Mouse (Mus musculus): ENCODE results near the gene Wars2. TPM values are rescaled to one million over a fixed set of nuclear protein-coding genes. Genes with fewer than 3 reads are reported as not detected.
A peak's percentile ranks its signal among the peaks of the same experiment; 100 is the strongest.

The Wars2 gene
- polyA plus RNA-seq, 1 experiment from 2014 or later = 4.2 TPM

- no peak for TF ChIP-seq EP300 (IDR thresholded peaks at IDR 0.05)
- TF ChIP-seq CTCF (IDR thresholded peaks at IDR 0.05) = no peak
- no peak overlapping the region for H3K27ac ChIP-seq (ENCODE audit: low read length)
- no peak overlapping the region for H3K9ac ChIP-seq (replicated peaks; ENCODE audit: low read depth)
- no peak overlapping the region for H3K4me3 ChIP-seq (ENCODE audit: low read depth, low read length)
- H3K27me3 ChIP-seq (replicated peaks; ENCODE audit: insufficient read depth, low read length) = peaks cover 76% of the 10 kb centered on the region
- ATAC-seq (no peak), DNase-seq (ENCODE audit: low spot score) (no peak)
- H3K4me1 ChIP-seq (ENCODE audit: insufficient read depth, low read depth, low read length) = peaks cover 6% of the 10 kb centered on the region; the same call in 1 of the 2 replicates
- H3K36me3 ChIP-seq (ENCODE audit: insufficient read depth, low read length) = no peaks in the 10 kb centered on the region
- no peaks in the 10 kb centered on the region for H3K9me3 ChIP-seq (ENCODE audit: low read length)
- no peak overlapping the region for H3K4me2 ChIP-seq (replicated peaks; ENCODE audit: low read depth, low read length)
- 3% methylated on average over 18 of the region's 18 CpGs for WGBS
Measured at GRCm38 (mm10) chr3:99235804-99236755, 95.2 kb downstream of the Wars2 start.

DNA sequence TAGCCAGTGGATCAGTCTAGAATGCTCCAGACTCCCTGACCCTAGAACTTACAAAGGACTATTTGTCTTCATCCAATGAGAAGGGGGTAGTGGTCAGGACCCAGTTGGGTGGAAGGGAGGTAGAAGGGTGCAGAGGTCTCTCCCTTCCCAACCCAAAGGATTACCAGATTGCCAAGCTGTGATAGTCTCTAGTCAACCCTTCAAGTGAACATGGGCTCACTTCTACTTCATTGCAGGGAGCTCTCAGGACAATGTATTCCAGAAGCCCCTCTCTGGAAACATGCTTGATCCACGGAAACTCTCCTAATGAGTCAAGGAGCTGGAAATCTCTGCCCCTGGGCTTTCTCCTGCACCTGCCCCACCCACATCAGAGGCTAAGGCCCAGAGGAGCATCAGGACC lies 97.8 kb downstream of the Wars2 start:
- Histone ChIP-seq H3K4me2 (replicated peaks; ENCODE audit: low read depth, low read length) (no peak overlapping the region), H3K27me3 (replicated peaks; ENCODE audit: insufficient read depth, low read length) (peaks cover 86% of the 10 kb centered on the region), H3K27ac (ENCODE audit: low read length) (no peak overlapping the region), H3K4me3 (ENCODE audit: low read depth, low read length) (no peak overlapping the region), H3K4me1 (ENCODE audit: insufficient read depth, low read depth, low read length) (peaks cover 9% of the 10 kb centered on the region; the same call in 1 of the 2 replicates), H3K36me3 (ENCODE audit: insufficient read depth, low read length) (no peaks in the 10 kb centered on the region), H3K9me3 (ENCODE audit: low read length) (no peaks in the 10 kb centered on the region), H3K9ac (replicated peaks; ENCODE audit: low read depth) (no peak overlapping the region)
- 18% methylated on average over 1 of the region's 1 CpGs for WGBS
- DNase-seq (ENCODE audit: low spot score) (no peak), ATAC-seq (no peak)
- TF ChIP-seq EP300 (IDR thresholded peaks at IDR 0.05) (no peak), CTCF (IDR thresholded peaks at IDR 0.05) (no peak)

- Histone ChIP-seq H3K4me1 (ENCODE audit: insufficient read depth, low read depth, low read length) (peaks cover 9% of the 10 kb centered on the region; the same call in 1 of the 2 replicates), H3K27ac (ENCODE audit: low read length) (no peak overlapping the region), H3K9ac (replicated peaks; ENCODE audit: low read depth) (no peak overlapping the region), H3K4me3 (ENCODE audit: low read depth, low read length) (no peak overlapping the region), H3K9me3 (ENCODE audit: low read length) (no peaks in the 10 kb centered on the region), H3K4me2 (replicated peaks; ENCODE audit: low read depth, low read length) (no peak overlapping the region), H3K27me3 (replicated peaks; ENCODE audit: insufficient read depth, low read length) (peaks cover 82% of the 10 kb centered on the region), H3K36me3 (ENCODE audit: insufficient read depth, low read length) (no peaks in the 10 kb centered on the region)
- ATAC-seq (no peak), DNase-seq (ENCODE audit: low spot score) (no peak)
- WGBS = 3% methylated on average over 20 of the region's 20 CpGs
- TF ChIP-seq CTCF (IDR thresholded peaks at IDR 0.05) (no peak), EP300 (IDR thresholded peaks at IDR 0.05) (no peak)
Measured at GRCm38 (mm10) chr3:99239301-99240045, 98.6 kb downstream of the Wars2 start.

- no peak within 1 kb of the TSS for H3K27ac ChIP-seq (ENCODE audit: low read length)
- no peaks in the 10 kb centered on the region for H3K9me3 ChIP-seq (ENCODE audit: low read length)
- H3K36me3 ChIP-seq (ENCODE audit: insufficient read depth, low read length) = no peaks in the 10 kb centered on the region
- ATAC-seq (no peak), DNase-seq (ENCODE audit: low spot score) (no peak)
- no peak for TF ChIP-seq CTCF (IDR thresholded peaks at IDR 0.05)
- TF ChIP-seq EP300 (IDR thresholded peaks at IDR 0.05) = no peak
- peak within 1 kb of the TSS; percentile 25; the same call in 1 of the 2 replicates for H3K4me3 ChIP-seq (ENCODE audit: low read depth, low read length)
- peaks cover 82% of the 10 kb centered on the region for H3K27me3 ChIP-seq (replicated peaks; ENCODE audit: insufficient read depth, low read length)
- peak within 1 kb of the TSS; percentile 34; the same call in 1 of the 2 replicates for H3K4me2 ChIP-seq (replicated peaks; ENCODE audit: low read depth, low read length)
- H3K9ac ChIP-seq (replicated peaks; ENCODE audit: low read depth) = no peak within 1 kb of the TSS
- WGBS = under 1% methylated on average over 17 of the region's 20 CpGs
- peaks cover 9% of the 10 kb centered on the region; the same call in 1 of the 2 replicates for H3K4me1 ChIP-seq (ENCODE audit: insufficient read depth, low read depth, low read length)
Measured at GRCm38 (mm10) chr3:99240213-99240720, 99.4 kb downstream of the Wars2 start, which contains the start of gene Tbx15. Gene Tbx15 (plus strand): TSS chr3:99240381.

DNA sequence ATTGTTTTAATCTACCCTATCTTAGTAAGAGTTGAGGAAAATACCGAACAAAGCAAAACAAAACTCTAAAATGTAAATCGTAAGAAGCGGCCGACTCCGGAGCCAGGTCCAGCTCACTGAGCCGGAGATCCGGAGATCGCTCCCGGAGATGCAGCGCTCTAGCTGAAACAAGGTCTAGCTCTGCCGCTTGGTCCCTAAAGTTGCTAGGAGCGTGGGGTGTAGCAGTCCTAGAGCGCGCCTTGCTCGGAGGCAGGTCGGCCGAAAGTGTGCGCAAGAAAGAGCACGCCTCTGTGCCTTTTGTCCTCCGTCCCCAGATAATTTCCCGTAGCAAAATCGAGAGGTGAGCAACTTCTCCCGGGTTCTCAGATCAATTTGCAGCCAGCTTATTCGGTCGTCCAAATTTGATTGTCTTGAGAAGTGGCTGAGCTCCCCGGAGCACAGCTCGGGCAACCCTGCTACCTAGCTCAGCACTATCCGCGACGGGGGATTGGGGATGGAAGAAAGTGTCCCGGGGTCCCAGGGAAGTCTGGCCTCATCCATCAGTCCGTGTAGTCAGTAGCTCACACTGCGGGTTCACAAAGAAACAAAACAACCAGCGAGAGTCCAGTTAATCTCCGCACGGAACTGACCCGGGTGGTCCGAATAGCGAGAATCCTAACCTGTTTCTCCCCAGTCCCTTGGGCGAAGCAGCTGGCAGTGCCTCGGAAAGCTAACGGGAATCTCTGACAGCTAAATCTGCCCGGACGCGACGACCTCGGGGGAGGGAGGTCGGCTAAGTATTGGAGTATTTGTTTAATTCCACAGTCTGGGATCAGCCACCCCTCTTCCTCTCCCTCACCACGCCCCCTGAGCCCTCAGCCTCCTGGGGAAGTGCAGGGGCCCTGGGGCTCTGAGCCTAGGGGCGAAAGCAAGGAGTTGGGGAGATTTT lies 100.2 kb downstream of the Wars2 start:
- Histone ChIP-seq H3K27ac (ENCODE audit: low read length) (no peak overlapping the region), H3K9me3 (ENCODE audit: low read length) (no peaks in the 10 kb centered on the region), H3K36me3 (ENCODE audit: insufficient read depth, low read length) (no peaks in the 10 kb centered on the region), H3K4me1 (ENCODE audit: insufficient read depth, low read depth, low read length) (peaks cover 9% of the 10 kb centered on the region; the same call in 1 of the 2 replicates), H3K4me2 (replicated peaks; ENCODE audit: low read depth, low read length) (peak overlapping the region; percentile 34; the same call in 1 of the 2 replicates), H3K27me3 (replicated peaks; ENCODE audit: insufficient read depth, low read length) (peaks cover 76% of the 10 kb centered on the region), H3K9ac (replicated peaks; ENCODE audit: low read depth) (no peak overlapping the region), H3K4me3 (ENCODE audit: low read depth, low read length) (peak overlapping the region; percentile 25; the same call in 1 of the 2 replicates)
- no peak for TF ChIP-seq EP300 (IDR thresholded peaks at IDR 0.05)
- no peak for TF ChIP-seq CTCF (IDR thresholded peaks at IDR 0.05)
- no peak for ATAC-seq
- DNase-seq (ENCODE audit: low spot score) = no peak
- 1% methylated on average over 49 of the region's 50 CpGs for WGBS

All from lung, postnatal 0 days (tissue).